In the genomic region with DNA sequence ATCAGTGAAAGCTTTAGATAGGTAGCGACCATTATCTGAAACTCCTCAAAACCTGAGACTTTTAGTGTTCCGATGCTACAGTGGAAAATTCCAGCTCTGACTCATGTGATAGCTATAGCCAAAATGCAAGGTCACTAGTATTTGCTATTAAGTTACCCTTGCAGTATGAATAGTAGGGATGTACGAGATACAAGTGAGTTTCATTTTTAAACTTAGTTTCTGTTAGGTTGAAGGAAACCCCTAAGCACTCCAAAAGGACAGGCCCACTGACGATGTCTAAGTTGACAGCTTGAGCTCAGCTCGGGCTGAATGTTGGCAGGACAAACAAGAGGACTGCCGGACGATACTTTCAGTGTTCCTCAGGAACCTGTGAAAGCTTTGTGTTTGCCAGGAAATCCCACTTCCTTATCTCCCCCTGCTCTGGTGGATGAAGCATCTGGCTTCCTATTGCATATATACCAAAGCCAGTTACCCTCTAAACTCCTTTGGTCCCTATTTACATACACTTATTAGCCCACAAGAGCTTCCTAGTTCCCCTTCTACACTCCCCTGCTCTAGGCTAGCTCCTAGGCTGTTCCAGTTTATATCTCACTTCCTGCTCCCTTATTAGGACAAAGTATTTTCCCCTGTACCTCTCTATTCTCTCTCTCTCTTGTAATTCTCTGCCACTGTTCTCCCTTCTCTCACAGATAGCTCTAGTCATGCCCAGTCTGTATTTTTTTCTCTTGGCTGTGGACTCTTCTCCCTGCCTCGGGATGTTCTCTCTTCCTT, we compare ENCODE assay signal across 14 mouse cellular contexts. TPM values are rescaled to one million over a fixed set of nuclear protein-coding genes. Genes with fewer than 3 reads are reported as not detected.
DNase-seq lines count a peak whose midpoint lies in the region; ATAC-seq and TF ChIP-seq lines count a peak whose summit lies in the region.
"Had no signal": no experiment of that assay in that cellular context is flagged by ENCODE, and none has a peak within 500 bp of the region (broad histone marks: within the 10 kb centered on the region; RNA-seq: fewer than 3 reads in every experiment).

No protein-coding gene starts in this region.

- H3K27ac ChIP-seq in lung, embryonic 14.5 days (ENCODE audit: low read depth), result no peak overlapping the region
- peak overlapping the region; percentile 76 for H3K27ac ChIP-seq in heart, postnatal 0 days (ENCODE audit: low read depth)

- H3K4me1 ChIP-seq in lung, embryonic 14.5 days (ENCODE audit: insufficient read depth), result no peaks in the 10 kb centered on the region
- H3K4me1 ChIP-seq in lung, adult 2 months (ENCODE audit: control insufficient read depth, insufficient read depth, low read length), result peaks cover 9% of the 10 kb centered on the region
- H3K4me1 ChIP-seq in heart, postnatal 0 days (ENCODE audit: control insufficient read depth, insufficient read depth), result peaks cover 17% of the 10 kb centered on the region

- DNase-seq in lung, embryonic 14.5 days, result peak; percentile 29
- DNase-seq in lung, adult 2 months, result no peak
- no peak for DNase-seq in Patski (ENCODE audit: low read depth, low spot score)
- DNase-seq in heart, postnatal 0 days (ENCODE audit: low spot score), result peak; percentile 21
- no peak for DNase-seq in spleen, adult 12 weeks (ENCODE audit: low spot score)
- DNase-seq in gastrocnemius, postnatal 14 days, result no peak
- DNase-seq: lung, adult 18-20 months; right cerebral cortex, postnatal 4 days had no signal

- intact Hi-C loops in gastrocnemius, postnatal 14 days (cut with DNase I; ENCODE audit: low total_unique reads), result no loop called here

- WGBS in lung, embryonic 14.5 days, result 47% methylated on average over 8 of the region's 8 CpGs
- 17% methylated on average over 8 of the region's 8 CpGs for WGBS in lung, adult 2 months
- whole genome bisulfite sequencing in heart, postnatal 0 days, result 18% methylated on average over 8 of the region's 8 CpGs

- H3K79me2 ChIP-seq in myocyte (ENCODE audit: control insufficient read depth, insufficient read depth), result no peaks in the 10 kb centered on the region

- peak; percentile 58; the same call in 1 of the 2 replicates for ATAC-seq in lung, embryonic 14.5 days (ENCODE audit: insufficient read depth)
- ATAC-seq in Patski, result peak; percentile 46
- peak; percentile 57 for ATAC-seq in heart, postnatal 0 days (ENCODE audit: insufficient read depth, low read depth)
- ATAC-seq: forebrain, embryonic 16.5 days had no signal

- TF ChIP-seq EP300 in heart, postnatal 0 days (IDR thresholded peaks at IDR 0.05; ENCODE audit: low read depth), result no peak

- no peak for TF ChIP-seq CTCF in lung, embryonic 14.5 days (IDR thresholded peaks at IDR 0.05; ENCODE audit: low read depth)
- TF ChIP-seq CTCF in lung, adult 2 months (IDR thresholded peaks at IDR 0.05; ENCODE audit: insufficient read depth, low read length), result no peak
- TF ChIP-seq CTCF in Patski (IDR thresholded peaks at IDR 0.05), result no peak
- TF ChIP-seq CTCF in heart, postnatal 0 days (IDR thresholded peaks at IDR 0.05; ENCODE audit: low read depth), result no peak

- H3K4me3 ChIP-seq in lung, embryonic 14.5 days (ENCODE audit: low read depth, low read length), result no peak overlapping the region
- H3K4me3 ChIP-seq in lung, adult 2 months (replicated peaks; ENCODE audit: extremely low read depth, low read depth, low read length), result no peak overlapping the region
- peak overlapping the region; percentile 8 for H3K4me3 ChIP-seq in heart, postnatal 0 days (ENCODE audit: low read depth, low read length)
- H3K4me3 ChIP-seq in myocyte, result peak overlapping the region; percentile 13

- in situ Hi-C loops in Patski (cut with MboI; ENCODE audit: low pct_unique_long_range_greater_than_20kb), result no loop called here

- no peak for TF ChIP-seq POLR2A in lung, adult 2 months (IDR thresholded peaks at IDR 0.05; ENCODE audit: borderline replicate concordance, extremely low read depth, low read depth, low read length)
- no peak for TF ChIP-seq POLR2A in myocyte (IDR thresholded peaks at IDR 0.05; ENCODE audit: insufficient read length, low read depth)

- CTCF ChIA-PET in Patski (lab: Charles Lee), result interaction anchor here (1.1 to 14.1 kb wide), 7 partner anchors 11 to 105 kb away, joined by 3 to 330 read pairs (median 4); a partner anchor contains a TSS

- no peak overlapping the region for H3K9ac ChIP-seq in lung, embryonic 14.5 days
- no peak overlapping the region for H3K9ac ChIP-seq in heart, postnatal 0 days (replicated peaks; ENCODE audit: low read depth, low read length)

- no peaks in the 10 kb centered on the region for H3K36me3 ChIP-seq in lung, embryonic 14.5 days (ENCODE audit: insufficient read depth)
- H3K36me3 ChIP-seq in heart, postnatal 0 days (replicated peaks; ENCODE audit: control insufficient read depth, insufficient read depth, low read length), result no peaks in the 10 kb centered on the region
- H3K36me3 ChIP-seq in myocyte (ENCODE audit: control insufficient read depth, insufficient read depth), result no peaks in the 10 kb centered on the region

- POLR2A ChIA-PET in Patski (lab: Charles Lee), result interaction anchor here (0.5 to 2.6 kb wide), 2 partner anchors 18 to 23 kb away, joined by 5 to 11 read pairs; a partner anchor contains a TSS

- no peaks in the 10 kb centered on the region for H3K27me3 ChIP-seq in lung, embryonic 14.5 days (ENCODE audit: insufficient read depth, low read length)
- H3K27me3 ChIP-seq in Patski, result no peaks in the 10 kb centered on the region
- H3K27me3 ChIP-seq in heart, postnatal 0 days (ENCODE audit: control insufficient read depth, insufficient read depth, low read length), result no peaks in the 10 kb centered on the region
- no peaks in the 10 kb centered on the region for H3K27me3 ChIP-seq in myocyte (ENCODE audit: control insufficient read depth, insufficient read depth, insufficient read length)

- H3K4me2 ChIP-seq in lung, embryonic 14.5 days, result peak overlapping the region; percentile 1; the same call in 1 of the 2 replicates
- H3K4me2 ChIP-seq in heart, postnatal 0 days (ENCODE audit: low read depth, low read length), result peak overlapping the region; percentile 38
- H3K4me2 ChIP-seq in myocyte (ENCODE audit: low read depth), result peak overlapping the region; percentile 76

- H3K9me3 ChIP-seq in lung, embryonic 14.5 days (ENCODE audit: low read depth, low read length), result no peaks in the 10 kb centered on the region
- no peaks in the 10 kb centered on the region for H3K9me3 ChIP-seq in heart, postnatal 0 days (replicated peaks; ENCODE audit: control insufficient read depth, low read length)

- no peak overlapping the region for H3ac ChIP-seq in myocyte (ENCODE audit: control insufficient read depth, insufficient read length)

TF ChIP-seq in myocyte, 11 proteins besides CTCF, POLR2A, EP300 and RAD21:
- TF ChIP-seq MAX (IDR thresholded peaks at IDR 0.05; ENCODE audit: low read depth), result no peak
- no peak for TF ChIP-seq TCF12 (IDR thresholded peaks at IDR 0.05; ENCODE audit: insufficient read depth, poor library complexity, severe bottlenecking)
TF ChIP-seq in myocyte: peak in this region for 0.

RNA-seq across cellular contexts. Expression of a gene that starts 8.0 kb away (rescaled TPM):
- not detected in 2 replicates for polyA plus RNA-seq in lung, embryonic 14.5 days (2014; fragmentation: Nextera tagmentation; extraction: Ambion mirVana)
- 12.7 and 19.1 TPM in 2 replicates for polyA plus RNA-seq in lung, adult 2 months (2012; rRNA removed)
- polyA plus RNA-seq in Patski (2021) (not detected), myocyte (2012; fragmentation: generic; extraction: Trizol) (not detected)
- total RNA-seq in heart, postnatal 0 days (2014; rRNA removed; ENCODE audit: low replicate concordance), result not detected in 2 replicates
- polyA plus RNA-seq in heart, postnatal 0 days (2015; fragmentation: Nextera tagmentation; extraction: Ambion mirVana), result 0.98 and 1.5 TPM in 2 replicates
- total RNA-seq in gastrocnemius, postnatal 14 days (2021), result 1 to 10 TPM in 1 of 2 experiments, under 1 TPM in 1; 0.53 to 1.5 TPM
- total RNA-seq: layer of hippocampus, adult 8-10 months had no signal
- polyA plus RNA-seq: embryonic facial prominence, embryonic 11.5 days; forebrain, embryonic 16.5 days; neural tube, embryonic 11.5 days; urinary bladder, adult 2 months had no signal

RNA-seq across cellular contexts. Expression of a gene that starts 18.7 kb away (rescaled TPM):
- polyA plus RNA-seq in lung, embryonic 14.5 days (2014; fragmentation: Nextera tagmentation; extraction: Ambion mirVana), result 481 and 484 TPM in 2 replicates
- 1,892 and 2,105 TPM in 2 replicates for polyA plus RNA-seq in lung, adult 2 months (2012; rRNA removed)
- polyA plus RNA-seq in Patski (2021), result 1,093 TPM
- total RNA-seq in heart, postnatal 0 days (2014; rRNA removed; ENCODE audit: low replicate concordance), result 499 and 550 TPM in 2 replicates
- 883 and 898 TPM in 2 replicates for polyA plus RNA-seq in heart, postnatal 0 days (2015; fragmentation: Nextera tagmentation; extraction: Ambion mirVana)
- polyA plus RNA-seq in myocyte (2012; fragmentation: generic; extraction: Trizol), result 646 TPM
- total RNA-seq in gastrocnemius, postnatal 14 days (2021), result 100 to 1,000 TPM; 488 to 506 TPM

RNA-seq across cellular contexts. Expression of a gene that starts 21.9 kb away (rescaled TPM):
- polyA plus RNA-seq in lung, embryonic 14.5 days (2014; fragmentation: Nextera tagmentation; extraction: Ambion mirVana), result 0.49 TPM in 1 of 2 replicates, not detected in the other
- polyA plus RNA-seq in lung, adult 2 months (2012; rRNA removed), result 0.20 TPM in 1 of 2 replicates, not detected in the other
- polyA plus RNA-seq in Patski (2021) (not detected), myocyte (2012; fragmentation: generic; extraction: Trizol) (not detected)
- 6.6 TPM in 1 of 2 replicates, not detected in the other for total RNA-seq in heart, postnatal 0 days (2014; rRNA removed; ENCODE audit: low replicate concordance)
- 14.8 and 16.8 TPM in 2 replicates for polyA plus RNA-seq in heart, postnatal 0 days (2015; fragmentation: Nextera tagmentation; extraction: Ambion mirVana)
- total RNA-seq in gastrocnemius, postnatal 14 days (2021), result not detected
- total RNA-seq: layer of hippocampus, adult 8-10 months had no signal
- polyA plus RNA-seq: embryonic facial prominence, embryonic 11.5 days; forebrain, embryonic 16.5 days; neural tube, embryonic 11.5 days; urinary bladder, adult 2 months had no signal

RNA-seq across cellular contexts. Expression of a gene that starts 36.9 kb away (rescaled TPM):
- polyA plus RNA-seq in lung, embryonic 14.5 days (2014; fragmentation: Nextera tagmentation; extraction: Ambion mirVana), result not detected in 2 replicates
- not detected in 2 replicates for polyA plus RNA-seq in lung, adult 2 months (2012; rRNA removed)
- polyA plus RNA-seq in Patski (2021) (not detected), myocyte (2012; fragmentation: generic; extraction: Trizol) (not detected)
- total RNA-seq in heart, postnatal 0 days (2014; rRNA removed; ENCODE audit: low replicate concordance), result not detected in 2 replicates
- not detected in 2 replicates for polyA plus RNA-seq in heart, postnatal 0 days (2015; fragmentation: Nextera tagmentation; extraction: Ambion mirVana)
- not detected for total RNA-seq in gastrocnemius, postnatal 14 days (2021)
- total RNA-seq: layer of hippocampus, adult 8-10 months had no signal
- polyA plus RNA-seq: embryonic facial prominence, embryonic 11.5 days; forebrain, embryonic 16.5 days; neural tube, embryonic 11.5 days; urinary bladder, adult 2 months had no signal

RNA-seq across cellular contexts. Expression of a gene that starts 58.2 kb away (rescaled TPM):
- not detected in 2 replicates for polyA plus RNA-seq in lung, embryonic 14.5 days (2014; fragmentation: Nextera tagmentation; extraction: Ambion mirVana)
- 3.3 and 4.6 TPM in 2 replicates for polyA plus RNA-seq in lung, adult 2 months (2012; rRNA removed)
- polyA plus RNA-seq in Patski (2021) (not detected), myocyte (2012; fragmentation: generic; extraction: Trizol) (not detected)
- not detected in 2 replicates for total RNA-seq in heart, postnatal 0 days (2014; rRNA removed; ENCODE audit: low replicate concordance)
- polyA plus RNA-seq in heart, postnatal 0 days (2015; fragmentation: Nextera tagmentation; extraction: Ambion mirVana), result not detected in 2 replicates
- not detected for total RNA-seq in gastrocnemius, postnatal 14 days (2021)
- total RNA-seq: layer of hippocampus, adult 8-10 months had no signal
- polyA plus RNA-seq: embryonic facial prominence, embryonic 11.5 days; forebrain, embryonic 16.5 days; neural tube, embryonic 11.5 days; urinary bladder, adult 2 months had no signal

Comparison
In these comparisons a context has a peak if more than half of its experiments do, and no peak if none do; other contexts are left out.
1. DNase-seq: peak in lung, embryonic 14.5 days (single experiment) and heart, postnatal 0 days (single experiment); none in lung, adult 2 months (single experiment), Patski (single experiment), spleen, adult 12 weeks (single experiment) and gastrocnemius, postnatal 14 days (single experiment).
2. H3K4me2 ChIP-seq: peak in every context shown above with its lines; median percentile 76 in myocyte; 38 in heart, postnatal 0 days; 1 in lung, embryonic 14.5 days.
3. H3K4me3 ChIP-seq: peak in heart, postnatal 0 days (single experiment) and myocyte (single experiment); none in lung, embryonic 14.5 days (single experiment) and lung, adult 2 months (single experiment).
4. RNA of a gene that starts 21.9 kb away (polyA plus RNA-seq): 14.8 to 16.8 TPM in heart, postnatal 0 days; 0.20 TPM in lung, adult 2 months, 0.49 TPM in lung, embryonic 14.5 days, not detected in Patski (single experiment) and not detected in myocyte (single experiment); every median in the first group is over 10 times any median in the second.
5. Peak in every context shown above with its lines, with median percentiles within 50 percentile points of each other: ATAC-seq.